Mouse (Mus musculus) spleen, adult 2 months (tissue): ENCODE results near the gene Zcchc7.

ENCODE experiments used
- CTCF ChIP-seq: fragments of 200-500 bp; IDR thresholded peaks from 2 replicates; pipeline ENCODE4 v1.5.1; 2011; ENCODE audit warnings: mild to moderate bottlenecking, inconsistent platforms; ENCODE audit not compliant: insufficient read depth, insufficient read length, insufficient replicate concordance; ENCODE audit errors: extremely low read depth
- POLR2A ChIP-seq: fragments of 200-500 bp; IDR thresholded peaks from 2 replicates; pipeline ENCODE4 v1.6.1; 2011; ENCODE audit warnings: low read depth, low read length, inconsistent platforms

GRCm38 (mm10) chr4:44706865-44707264 lies 48.8 kb upstream of the Zcchc7 start:
- no peak for TF ChIP-seq CTCF
- no peak for TF ChIP-seq POLR2A
